Mouse (Mus musculus) neural tube, embryonic 14.5 days (tissue): Measurements from ENCODE around the gene Dapk2. TPM values are rescaled to one million over a fixed set of nuclear protein-coding genes. Genes with fewer than 3 reads are reported as not detected.
A peak's percentile ranks its signal among the peaks of the same experiment; 100 is the strongest.

Experiments
- ATAC-seq: fragments of 200-750 bp; cut with Nextera tagmentation; 2 replicates; pipeline ENCODE4 v1.8.0; 2017; ENCODE audit warnings: low read depth, mild to moderate bottlenecking, moderate TSS enrichment, moderate library complexity
- H3K27ac ChIP-seq: fragments of 300-500 bp; sonication (generic); 2 replicates; pipeline ENCODE4 v1.5.1; 2014; ENCODE audit warnings: low read depth, mild to moderate bottlenecking, control low read depth, low read length, moderate library complexity, mixed read lengths
- H3K27me3 ChIP-seq: fragments of 300-500 bp; sonication (generic); 2 replicates; pipeline ENCODE4 v1.6.1; 2014; ENCODE audit warnings: low read length; ENCODE audit not compliant: control insufficient read depth, insufficient read depth
- H3K36me3 ChIP-seq: fragments of 300-500 bp; sonication (generic); 2 replicates; pipeline ENCODE4 v1.6.1; 2014; ENCODE audit warnings: low read length, mixed read lengths; ENCODE audit not compliant: control insufficient read depth, insufficient read depth
- H3K4me1 ChIP-seq: fragments of 300-500 bp; sonication (generic); 2 replicates; pipeline ENCODE4 v1.6.1; 2014; ENCODE audit warnings: low read length; ENCODE audit not compliant: control insufficient read depth, insufficient read depth
- H3K4me2 ChIP-seq: fragments of 300-500 bp; sonication (generic); 2 replicates; pipeline ENCODE4 v1.6.1; 2014; ENCODE audit warnings: mild to moderate bottlenecking, low read depth, low read length, control low read depth
- H3K4me3 ChIP-seq: fragments of 300-500 bp; sonication (generic); 2 replicates; pipeline ENCODE4 v1.5.1; 2014; ENCODE audit warnings: low read depth, low read length, control low read depth, mixed read lengths
- H3K9ac ChIP-seq: fragments of 300-500 bp; sonication (generic); replicated peaks from 2 replicates; pipeline ENCODE4 v1.6.1; 2014; ENCODE audit warnings: low read depth, mild to moderate bottlenecking, control low read depth, low read length, mixed read lengths
- H3K9me3 ChIP-seq: fragments of 300-500 bp; sonication (generic); 2 replicates; pipeline ENCODE4 v1.6.1; 2016; ENCODE audit warnings: low read length; ENCODE audit not compliant: control insufficient read depth
- WGBS: fragments of 180-500 bp; shearing (Covaris S2); extraction: QIAGEN DNeasy Blood & Tissue Kit; methylation state at CpG from one replicate; pipeline ENCODE4 v1.1.7; 2014; 5-methylcytosine and 5-hydroxymethylcytosine counted together
- polyA plus RNA-seq: library from polyadenylated mRNA; unstranded; fragments of >200 nt; fragmentation: Nextera tagmentation; extraction: Ambion mirVana; gene quantifications from 2 replicates; pipeline ENCODE4 v1.2.1, GENCODE M21; 2014

The Dapk2 gene
- polyA plus RNA-seq, 1 experiment from 2014 or later, result 0.25 TPM

DNA sequence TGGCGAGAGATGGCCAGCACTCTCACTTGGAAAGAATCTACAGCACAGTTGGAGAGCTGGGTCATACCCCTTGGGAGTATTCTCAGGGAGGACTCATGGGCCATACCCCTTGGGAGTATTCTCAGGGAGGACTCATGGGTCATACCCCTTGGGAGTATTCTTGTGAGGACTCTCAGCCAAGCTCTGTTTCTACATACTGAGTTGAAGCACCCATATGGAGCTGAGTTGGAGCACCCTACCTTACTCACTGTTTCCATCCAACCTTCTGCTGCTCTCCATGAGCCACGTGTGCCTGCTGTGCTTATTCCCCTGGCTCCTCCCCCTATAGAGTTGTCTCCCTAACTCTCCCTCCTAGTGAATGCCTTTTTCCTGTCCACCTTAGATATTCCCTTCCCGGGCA, 148.4 kb downstream of the Dapk2 start:
- WGBS, result 82% methylated on average over 3 of the region's 3 CpGs
- Histone ChIP-seq H3K27ac (peak overlapping the region; percentile 79), H3K4me3 (no peak overlapping the region), H3K9ac (no peak overlapping the region), H3K9me3 (no peaks in the 10 kb centered on the region), H3K27me3 (no peaks in the 10 kb centered on the region), H3K4me1 (peaks cover 16% of the 10 kb centered on the region), H3K4me2 (no peak overlapping the region), H3K36me3 (no peaks in the 10 kb centered on the region)
- ATAC-seq, result no peak; the same call in 1 of the 2 replicates

GRCm38 (mm10) chr9:66307341-66307740, 149.3 kb downstream of the Dapk2 start:
- ATAC-seq, result no peak
- Histone ChIP-seq H3K4me2 (no peak overlapping the region), H3K4me1 (peaks cover 16% of the 10 kb centered on the region), H3K27me3 (no peaks in the 10 kb centered on the region), H3K4me3 (no peak overlapping the region), H3K27ac (no peak overlapping the region), H3K9ac (no peak overlapping the region), H3K9me3 (no peaks in the 10 kb centered on the region), H3K36me3 (no peaks in the 10 kb centered on the region)
- WGBS, result 50% methylated on average over 2 of the region's 2 CpGs

DNA sequence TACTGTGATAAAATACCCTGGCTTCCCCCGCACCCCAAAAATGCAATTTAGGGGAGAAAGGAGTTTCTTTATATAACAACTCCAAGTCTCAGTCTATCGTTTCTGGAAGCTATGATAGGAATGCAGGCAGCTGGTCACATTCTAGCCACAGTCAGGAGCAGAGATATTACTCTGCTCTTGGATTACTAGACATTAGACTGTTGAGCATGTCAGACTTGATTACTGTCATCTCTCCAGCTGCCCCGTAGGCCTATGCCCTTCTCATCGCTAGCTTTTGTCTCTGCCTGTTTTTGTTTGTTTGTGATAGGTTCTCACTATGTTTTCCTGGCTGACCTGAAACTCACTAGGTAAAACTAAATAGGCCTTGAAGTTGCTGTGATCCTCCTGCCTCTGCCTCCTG, 150.7 kb downstream of the Dapk2 start:
- no peak for ATAC-seq
- no peak overlapping the region for H3K4me2 ChIP-seq
- no peak overlapping the region for H3K4me3 ChIP-seq
- no peak overlapping the region for H3K27ac ChIP-seq
- WGBS, result 89% methylated on average over 4 of the region's 4 CpGs
- no peak overlapping the region for H3K9ac ChIP-seq
- H3K4me1 ChIP-seq, result peaks cover 16% of the 10 kb centered on the region
- no peaks in the 10 kb centered on the region for H3K36me3 ChIP-seq
- no peaks in the 10 kb centered on the region for H3K9me3 ChIP-seq
- H3K27me3 ChIP-seq, result no peaks in the 10 kb centered on the region

GRCm38 (mm10) chr9:66311458-66311857, 153.4 kb downstream of the Dapk2 start:
- no peaks in the 10 kb centered on the region for H3K36me3 ChIP-seq
- no peaks in the 10 kb centered on the region for H3K9me3 ChIP-seq
- no peaks in the 10 kb centered on the region for H3K27me3 ChIP-seq
- no peaks in the 10 kb centered on the region for H3K4me1 ChIP-seq
- H3K9ac ChIP-seq, result no peak overlapping the region
- no peak overlapping the region for H3K4me3 ChIP-seq
- WGBS, result 44% methylated on average over 3 of the region's 3 CpGs
- no peak overlapping the region for H3K4me2 ChIP-seq
- ATAC-seq, result no peak
- H3K27ac ChIP-seq, result no peak overlapping the region

DNA sequence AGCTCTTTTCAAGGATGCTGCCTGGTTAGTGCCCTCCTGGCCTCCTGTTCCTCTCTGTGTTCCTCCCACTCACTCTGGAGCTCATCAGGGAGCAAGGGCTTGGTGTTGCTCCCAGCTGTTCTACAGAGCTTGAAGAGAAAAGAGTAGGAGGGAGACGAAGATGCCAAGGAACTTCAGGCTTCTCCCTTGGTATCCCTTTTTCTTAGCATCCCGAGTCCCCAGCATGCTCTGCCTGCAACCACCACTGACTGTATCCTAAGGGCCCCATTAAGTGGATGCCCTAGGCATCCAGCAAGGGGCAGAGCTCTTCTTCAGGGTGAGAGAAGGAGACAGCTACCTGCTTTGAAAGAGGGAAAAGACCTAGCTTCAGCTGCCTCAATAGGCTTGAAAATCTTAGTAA, 158.6 kb downstream of the Dapk2 start:
- Histone ChIP-seq H3K27ac (no peak overlapping the region), H3K4me1 (no peaks in the 10 kb centered on the region), H3K36me3 (no peaks in the 10 kb centered on the region), H3K9me3 (no peaks in the 10 kb centered on the region), H3K4me3 (no peak overlapping the region), H3K27me3 (no peaks in the 10 kb centered on the region), H3K4me2 (no peak overlapping the region), H3K9ac (no peak overlapping the region)
- no peak for ATAC-seq
- 75% methylated on average over 2 of the region's 2 CpGs for WGBS

Other genes with a start within 250 kb of the Dapk2 start
- 36.5 and 37.2 TPM in 2 replicates for gene Trip4, start 249.4 kb upstream of the Dapk2 start, polyA plus RNA-seq
- 27.8 and 30.2 TPM in 2 replicates for gene Csnk1g1, start 249.3 kb upstream of the Dapk2 start, polyA plus RNA-seq
- gene Ppib, start 98.0 kb upstream of the Dapk2 start, polyA plus RNA-seq, result 317 and 391 TPM in 2 replicates
- gene Snx22, start 88.5 kb upstream of the Dapk2 start, polyA plus RNA-seq, result 8.0 and 8.9 TPM in 2 replicates
- gene Snx1, start 31.6 kb upstream of the Dapk2 start, polyA plus RNA-seq, result 66.7 and 77.4 TPM in 2 replicates
- 66.6 and 81.4 TPM in 2 replicates for gene Ciao2a, start 31.6 kb upstream of the Dapk2 start, polyA plus RNA-seq
- 66.5 and 66.7 TPM in 2 replicates for gene Herc1, start 192.2 kb downstream of the Dapk2 start, polyA plus RNA-seq